Mouse (Mus musculus) CD4-positive naive resting alpha-beta T cell, adult 57 days (primary cell): ENCODE results near the gene Tubb2b. TPM values are rescaled to one million over a fixed set of nuclear protein-coding genes. Genes with fewer than 3 reads are reported as not detected.

Source experiments
- total RNA-seq: library from RNA; stranded (reverse); gene quantifications from one replicate; pipeline ENCODE4 v1.2.4, GENCODE M21; 2023

Gene Tubb2b
- total RNA-seq, result 4.6 TPM

GRCm38 (mm10) chr13:34130226-34130731 is at the start of gene Tubb2b:
Gene Tubb2b (minus strand): TSS chr13:34130466.

GRCm38 (mm10) chr13:34162491-34163303 is 32.4 kb upstream of the Tubb2b start, which contains the start of gene Psmg4:
Gene Psmg4 (plus strand): TSS chr13:34162964.

GRCm38 (mm10) chr13:34077492-34078271 is 52.6 kb downstream of the Tubb2b start, which contains the start of gene Tubb2a:
Gene Tubb2a (minus strand): TSS chr13:34078007.

Other genes with a start within 250 kb of the Tubb2b start
- gene Serpinb6c, start 224.8 kb downstream of the Tubb2b start, total RNA-seq, result not detected
- gene Nqo2, start 165.8 kb downstream of the Tubb2b start, total RNA-seq, result 2.7 TPM
- gene Ripk1, start 128.1 kb downstream of the Tubb2b start, total RNA-seq, result 73.5 TPM
- gene Serpinb6a, start 127.7 kb downstream of the Tubb2b start, total RNA-seq, result 18.4 TPM
- gene Bphl, start 92.9 kb downstream of the Tubb2b start, total RNA-seq, result 19.2 TPM
- 39.3 TPM for gene Tubb2a, start 52.5 kb downstream of the Tubb2b start, total RNA-seq
- gene Psmg4, start 32.5 kb upstream of the Tubb2b start, total RNA-seq, result 36.5 TPM
- gene Slc22a23, start 214.7 kb upstream of the Tubb2b start, total RNA-seq, result 0.15 TPM